Mouse (Mus musculus): ENCODE results near the gene Gm10959.

DNA sequence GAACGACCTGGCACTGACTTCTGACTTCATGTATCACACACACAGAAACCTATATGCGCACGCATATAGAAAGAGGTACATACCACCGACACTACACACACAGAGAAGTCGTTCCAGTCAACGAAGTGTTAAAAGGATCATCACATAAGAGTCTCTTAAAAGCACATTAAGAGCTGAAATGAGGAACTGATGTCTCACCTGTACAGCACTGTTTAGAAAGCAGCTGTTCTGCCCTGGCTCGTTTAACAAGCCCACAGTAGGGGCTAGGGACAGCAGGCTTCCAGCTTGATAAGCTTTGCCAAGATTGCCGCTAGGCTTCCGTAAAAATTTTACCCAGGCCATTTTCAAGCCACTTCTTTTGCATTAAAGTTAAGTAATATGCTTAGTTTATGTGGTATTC, 49.2 kb upstream of the Gm10959 start:
- TF ChIP-seq CTCF (IDR thresholded peaks at IDR 0.05; ENCODE audit: low read depth), result no peak
- TF ChIP-seq EP300 (IDR thresholded peaks at IDR 0.05; ENCODE audit: low read depth), result no peak
